Mouse (Mus musculus) liver, embryonic 16.5 days (tissue): ENCODE results near the gene Fam166b. TPM values are rescaled to one million over a fixed set of nuclear protein-coding genes. Genes with fewer than 3 reads are reported as not detected.

Experiments used
- ATAC-seq: fragments of 200-750 bp; cut with Nextera tagmentation; 2 replicates; pipeline ENCODE4 v1.8.0; 2017; ENCODE audit warnings: low read depth, mild to moderate bottlenecking, moderate number of reproducible peaks, moderate library complexity
- H3K27ac ChIP-seq: fragments of 300-500 bp; sonication (generic); 2 replicates; pipeline ENCODE4 v1.5.1; 2014; ENCODE audit warnings: mild to moderate bottlenecking, low read length
- H3K27me3 ChIP-seq: fragments of 300-500 bp; sonication (generic); 2 replicates; pipeline ENCODE4 v1.6.1; 2014; ENCODE audit warnings: low read depth, low read length, mixed read lengths; ENCODE audit not compliant: control insufficient read depth, insufficient read depth
- H3K36me3 ChIP-seq: fragments of 300-500 bp; sonication (generic); 2 replicates; pipeline ENCODE4 v1.6.1; 2014; ENCODE audit warnings: mild to moderate bottlenecking; ENCODE audit not compliant: control insufficient read depth, insufficient read depth
- H3K4me1 ChIP-seq: fragments of 300-500 bp; sonication (generic); 2 replicates; pipeline ENCODE4 v1.6.1; 2014; ENCODE audit warnings: low read depth, low read length, mixed read lengths; ENCODE audit not compliant: control insufficient read depth
- H3K4me2 ChIP-seq: fragments of 300-500 bp; sonication (generic); 2 replicates; pipeline ENCODE4 v1.6.1; 2014; ENCODE audit warnings: low read depth, low read length, mixed read lengths
- H3K4me3 ChIP-seq: fragments of 300-500 bp; sonication (generic); 2 replicates; pipeline ENCODE4 v1.5.1; 2014; ENCODE audit warnings: low read depth, mild to moderate bottlenecking, low read length
- H3K9ac ChIP-seq: fragments of 300-500 bp; sonication (generic); 2 replicates; pipeline ENCODE4 v1.6.1; 2014; ENCODE audit warnings: low read depth, low read length
- H3K9me3 ChIP-seq: fragments of 300-500 bp; sonication (generic); replicated peaks from 2 replicates; pipeline ENCODE4 v1.6.1; 2016; ENCODE audit warnings: low read length; ENCODE audit not compliant: control insufficient read depth
- WGBS: fragments of 180-500 bp; shearing (Covaris S2); extraction: QIAGEN DNeasy Blood & Tissue Kit; methylation state at CpG from one replicate; pipeline ENCODE4 v1.1.7; 2014; ENCODE audit not compliant: insufficient replicate concordance; 5-methylcytosine and 5-hydroxymethylcytosine counted together
- polyA plus RNA-seq: library from polyadenylated mRNA; unstranded; fragments of >200 nt; fragmentation: Nextera tagmentation; extraction: Ambion mirVana; gene quantifications from 2 replicates; pipeline ENCODE4 v1.2.1, GENCODE M21; 2015

Gene Fam166b
- polyA plus RNA-seq, 1 experiment from 2014 or later = not detected

- peaks cover 49% of the 10 kb centered on the region for H3K27me3 ChIP-seq
- peak overlapping the region; percentile 21 for H3K4me2 ChIP-seq
- H3K4me1 ChIP-seq = no peaks in the 10 kb centered on the region
- H3K9me3 ChIP-seq = no peaks in the 10 kb centered on the region
- H3K36me3 ChIP-seq = no peaks in the 10 kb centered on the region
- no peak overlapping the region for H3K27ac ChIP-seq
- WGBS = 14% methylated on average over 31 of the region's 31 CpGs
- ATAC-seq = no peak
- H3K4me3 ChIP-seq = no peak overlapping the region; the same call in 1 of the 2 replicates
- H3K9ac ChIP-seq = no peak overlapping the region
These were observed 3.1 kb downstream of the Fam166b start for GRCm38 (mm10) chr4:43425648-43426380.

GRCm38 (mm10) chr4:43425197-43425596 lies 3.7 kb downstream of the Fam166b start:
- no peaks in the 10 kb centered on the region for H3K4me1 ChIP-seq
- H3K9me3 ChIP-seq = no peaks in the 10 kb centered on the region
- WGBS = 24% methylated on average over 14 of the region's 14 CpGs
- H3K4me2 ChIP-seq = peak overlapping the region; percentile 21
- no peak overlapping the region for H3K27ac ChIP-seq
- H3K27me3 ChIP-seq = peaks cover 49% of the 10 kb centered on the region
- H3K36me3 ChIP-seq = no peaks in the 10 kb centered on the region
- H3K4me3 ChIP-seq = no peak overlapping the region; the same call in 1 of the 2 replicates
- H3K9ac ChIP-seq = no peak overlapping the region
- ATAC-seq = no peak

- H3K9ac ChIP-seq = no peak overlapping the region
- H3K27me3 ChIP-seq = peaks cover 45% of the 10 kb centered on the region
- 76% methylated on average over 9 of the region's 9 CpGs for WGBS
- no peak overlapping the region for H3K4me3 ChIP-seq
- H3K36me3 ChIP-seq = no peaks in the 10 kb centered on the region
- no peak overlapping the region for H3K27ac ChIP-seq
- no peak for ATAC-seq
- no peak overlapping the region for H3K4me2 ChIP-seq
- no peaks in the 10 kb centered on the region for H3K9me3 ChIP-seq
- no peaks in the 10 kb centered on the region for H3K4me1 ChIP-seq
These were observed 4.9 kb downstream of the Fam166b start for GRCm38 (mm10) chr4:43424072-43424471.

- H3K4me3 ChIP-seq = no peak overlapping the region
- no peak overlapping the region for H3K4me2 ChIP-seq
- H3K9me3 ChIP-seq = no peaks in the 10 kb centered on the region
- no peak overlapping the region for H3K27ac ChIP-seq
- peaks cover 40% of the 10 kb centered on the region for H3K27me3 ChIP-seq
- WGBS = 70% methylated on average over 20 of the region's 20 CpGs
- no peaks in the 10 kb centered on the region for H3K36me3 ChIP-seq
- 0 out of 2 replicates have a peak, but pooled peaks have one; percentile 55 for ATAC-seq
- no peaks in the 10 kb centered on the region for H3K4me1 ChIP-seq
- H3K9ac ChIP-seq = no peak overlapping the region
These were observed 5.5 kb downstream of the Fam166b start for GRCm38 (mm10) chr4:43423267-43423934.

- Histone ChIP-seq H3K4me1 (no peaks in the 10 kb centered on the region), H3K4me3 (no peak overlapping the region), H3K9me3 (no peaks in the 10 kb centered on the region), H3K9ac (no peak overlapping the region), H3K27ac (no peak overlapping the region), H3K4me2 (no peak overlapping the region), H3K36me3 (no peaks in the 10 kb centered on the region), H3K27me3 (peaks cover 23% of the 10 kb centered on the region)
- 68% methylated on average over 28 of the region's 28 CpGs for WGBS
- 0 out of 2 replicates have a peak, but pooled peaks have one; percentile 20 for ATAC-seq
These were observed 7.2 kb downstream of the Fam166b start for GRCm38 (mm10) chr4:43421632-43422240.

- Histone ChIP-seq H3K4me1 (no peaks in the 10 kb centered on the region), H3K9me3 (no peaks in the 10 kb centered on the region), H3K27ac (no peak overlapping the region), H3K27me3 (peaks cover 13% of the 10 kb centered on the region), H3K36me3 (no peaks in the 10 kb centered on the region; the same call in none of the 2 replicates), H3K4me2 (no peak overlapping the region), H3K9ac (no peak overlapping the region), H3K4me3 (no peak overlapping the region)
- 2% methylated on average over 6 of the region's 6 CpGs for WGBS
- ATAC-seq = no peak
These were observed 8.6 kb downstream of the Fam166b start for GRCm38 (mm10) chr4:43420305-43420704.

GRCm38 (mm10) chr4:43419801-43420281 lies 9.1 kb downstream of the Fam166b start:
- no peaks in the 10 kb centered on the region for H3K4me1 ChIP-seq
- H3K27me3 ChIP-seq = peaks cover 8% of the 10 kb centered on the region
- no peak overlapping the region for H3K27ac ChIP-seq
- no peak overlapping the region for H3K4me2 ChIP-seq
- WGBS = 40% methylated on average over 9 of the region's 9 CpGs
- H3K9me3 ChIP-seq = no peaks in the 10 kb centered on the region
- no peak overlapping the region for H3K9ac ChIP-seq
- no peak for ATAC-seq
- no peak overlapping the region for H3K4me3 ChIP-seq
- no peaks in the 10 kb centered on the region; the same call in none of the 2 replicates for H3K36me3 ChIP-seq

GRCm38 (mm10) chr4:43418973-43419656 lies 9.8 kb downstream of the Fam166b start:
- Histone ChIP-seq H3K4me1 (no peaks in the 10 kb centered on the region), H3K27ac (no peak overlapping the region), H3K36me3 (no peaks in the 10 kb centered on the region; the same call in none of the 2 replicates), H3K9me3 (no peaks in the 10 kb centered on the region), H3K4me3 (no peak overlapping the region), H3K4me2 (no peak overlapping the region), H3K9ac (no peak overlapping the region), H3K27me3 (peaks cover under 1% of the 10 kb centered on the region; the same call in 1 of the 2 replicates)
- WGBS = 58% methylated on average over 15 of the region's 15 CpGs
- ATAC-seq = no peak
